In genomic region chr9:123500480-123500879, GRCm38 (mm10) we compare ENCODE assay signal across 15 mouse cellular contexts. TPM values are rescaled to one million over a fixed set of nuclear protein-coding genes. Genes with fewer than 3 reads are reported as not detected.
DNase-seq lines count a peak whose midpoint lies in the region.
"Had no signal": no experiment of that assay in that cellular context is flagged by ENCODE, and none has a peak within 500 bp of the region (broad histone marks: within the 10 kb centered on the region; RNA-seq: fewer than 3 reads in every experiment).

No protein-coding gene starts in this region.

- intact Hi-C loops in heart, postnatal 36 days (cut with DNase I), result loop anchor here (5.0 kb wide), 1 partner anchor 238 kb away; the partner anchor contains the start of gene Tmem158

- peak; percentile 39 for DNase-seq in adrenal gland, adult 8-10 months
- no peak for DNase-seq in adrenal gland, postnatal 10 days
- peak; percentile 67 for DNase-seq in heart, adult 11 months
- no peak for DNase-seq in heart, postnatal 36 days
- DNase-seq in NIH3T3 (ENCODE audit: low read depth), result peak; percentile 49
- no peak for DNase-seq in cerebellum, adult 8-10 months
- no peak for DNase-seq in frontal cortex, postnatal 36 days (ENCODE audit: low spot score in 2 of 2)
- DNase-seq: cerebellum, adult 11 months; cerebellum, adult 2 months; cerebellum, postnatal 10 days; cerebellum, postnatal 36 days; embryo, embryonic 11 days; gastrocnemius, postnatal 25 days; kidney, adult 11 months; kidney, adult 8-10 months had no signal

RNA-seq across cellular contexts. Expression of gene Limd1, which starts 22.0 kb away (rescaled TPM):
- 10 to 100 TPM; 31.3 to 33.8 (median 31.9) TPM for total RNA-seq in adrenal gland, adult 8-10 months (2022)
- 10 to 100 TPM; 31.8 to 35.9 TPM for total RNA-seq in adrenal gland, postnatal 10 days (2021)
- 10 to 100 TPM; 43.2 to 43.3 TPM for total RNA-seq in heart, postnatal 36 days (2021)

RNA-seq across cellular contexts. Expression of gene Sacm1l, which starts 29.1 kb away (rescaled TPM):
- total RNA-seq in adrenal gland, adult 8-10 months (2022), result 100 to 1,000 TPM in 1 of 4 experiments, 10 to 100 TPM in 3; 80.8 to 101 (median 85.6) TPM
- 10 to 100 TPM; 60.2 to 84.8 TPM for total RNA-seq in adrenal gland, postnatal 10 days (2021)
- 10 to 100 TPM; 32.2 to 32.9 TPM for total RNA-seq in heart, postnatal 36 days (2021)

Comparison
In these comparisons a context has a peak if more than half of its experiments do, and no peak if none do; other contexts are left out.
1. DNase-seq: peak in adrenal gland, adult 8-10 months (single experiment), heart, adult 11 months (single experiment) and NIH3T3 (single experiment); none in adrenal gland, postnatal 10 days (single experiment), heart, postnatal 36 days (0 of 2), cerebellum, adult 8-10 months (single experiment) and frontal cortex, postnatal 36 days (0 of 2).